Mouse (Mus musculus) lung, postnatal 4 days (tissue): ENCODE results near the gene Ythdf1.

ENCODE experiments used
- DNase-seq, 2 experiments: peaks; one replicate each; pipeline ENCODE4 v3.0.0; 2021

Ythdf1 gene

DNA sequence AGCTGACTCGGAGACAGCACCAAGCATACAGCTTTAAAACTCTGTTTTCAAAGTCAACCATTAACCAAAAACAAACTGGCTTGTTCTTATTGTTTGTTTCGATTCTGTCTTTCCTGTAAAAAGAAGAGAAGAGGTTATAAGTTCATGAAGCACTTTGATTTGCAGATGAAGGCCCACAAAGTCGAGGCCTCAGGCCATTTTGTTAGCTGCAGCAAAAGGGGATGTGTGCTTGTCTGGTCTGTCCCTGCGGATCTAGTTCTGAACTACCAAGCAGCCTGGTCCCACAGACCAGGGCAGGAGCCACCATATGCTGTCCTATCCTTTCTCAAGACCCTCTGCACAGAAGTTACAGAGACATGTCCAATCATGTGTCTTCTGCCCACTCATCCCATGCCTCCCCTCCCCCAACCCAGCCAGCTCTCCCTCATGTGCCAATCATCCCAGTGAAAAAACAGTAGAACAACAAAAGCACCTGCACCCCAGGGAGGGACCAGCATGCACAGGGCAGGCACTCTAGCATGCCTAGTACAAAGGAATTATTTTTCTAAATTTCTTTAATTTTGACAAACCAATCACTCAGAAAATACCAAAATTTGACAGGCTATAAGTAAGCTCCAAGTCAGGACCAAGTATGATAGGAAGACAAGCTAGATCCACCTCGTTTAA is 15.1 kb downstream of the Ythdf1 start:
- no peak for DNase-seq

DNA sequence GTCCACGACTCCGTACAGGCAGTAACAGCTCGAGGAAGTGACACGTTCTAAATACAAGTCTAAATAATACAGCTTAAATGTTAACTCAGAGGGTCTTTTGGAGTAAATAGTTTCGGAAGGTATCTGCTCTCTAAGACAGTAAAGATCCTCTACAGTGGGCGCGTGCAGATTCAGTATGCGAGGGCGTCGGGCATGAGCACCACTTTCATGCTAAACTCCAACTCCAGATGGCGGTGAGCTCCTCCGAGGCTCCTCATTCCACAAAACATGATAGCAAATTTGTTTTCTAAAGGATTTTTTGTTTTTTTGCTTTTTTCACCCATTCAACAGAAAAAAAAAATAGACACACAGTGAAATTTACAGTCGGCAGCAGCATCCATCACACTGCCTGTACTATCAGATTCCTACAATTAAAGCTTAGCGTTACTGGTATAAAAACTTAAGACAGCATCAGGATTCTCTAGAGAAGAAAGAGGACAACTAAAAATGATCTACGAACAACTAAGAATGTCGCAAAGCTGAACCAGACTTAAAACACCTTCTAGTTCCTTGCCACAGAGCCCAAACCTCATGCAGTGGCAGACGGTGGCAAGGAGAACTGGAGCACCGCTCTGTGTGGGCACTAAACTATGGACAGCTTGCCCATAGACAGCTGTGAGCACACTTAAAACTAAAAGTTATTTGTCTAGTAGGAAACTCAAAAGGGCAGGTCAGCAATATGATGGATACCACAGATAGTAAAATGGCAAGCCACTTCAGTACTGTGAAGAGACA is 16.1 kb downstream of the Ythdf1 start:
- DNase-seq = no peak

DNA sequence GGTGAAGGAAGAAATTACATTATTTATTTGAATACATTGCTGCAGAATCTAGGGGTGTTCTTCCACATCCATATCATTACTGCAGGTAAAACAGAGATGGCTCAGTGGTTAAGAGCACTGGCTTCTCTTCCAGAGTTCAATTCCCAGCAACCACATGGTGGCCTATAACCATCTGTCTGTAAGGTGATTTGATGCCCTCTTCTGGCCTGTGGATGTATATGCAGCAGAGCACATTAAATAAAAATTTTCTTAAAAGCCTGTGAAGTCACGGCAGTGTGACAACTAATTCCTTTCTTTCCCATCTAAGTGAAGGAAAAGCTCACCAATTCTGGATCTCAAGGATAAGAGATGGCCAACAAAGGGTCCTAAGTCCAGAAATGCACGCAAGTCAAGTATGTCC is 18.7 kb downstream of the Ythdf1 start:
- no peak for DNase-seq

DNA sequence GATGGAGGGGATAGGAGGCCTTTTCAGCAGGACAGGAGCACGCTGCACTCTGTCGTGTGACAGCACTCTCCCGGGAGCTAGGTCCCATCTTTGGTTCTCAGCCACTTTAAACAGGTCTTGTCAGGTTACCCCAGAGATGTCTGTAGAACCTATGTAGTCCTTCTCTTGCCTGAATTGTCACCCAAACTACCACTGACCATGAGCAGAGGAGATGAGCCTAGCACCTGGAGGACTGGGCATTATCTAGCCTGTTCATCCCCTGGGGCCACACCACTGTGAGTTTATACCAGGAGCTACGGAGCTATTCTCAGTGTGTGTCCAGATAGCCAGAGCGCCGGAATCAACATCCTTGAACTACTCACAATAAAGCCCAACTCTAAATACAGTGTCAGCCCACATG is 22.9 kb downstream of the Ythdf1 start:
- DNase-seq = no peak

DNA sequence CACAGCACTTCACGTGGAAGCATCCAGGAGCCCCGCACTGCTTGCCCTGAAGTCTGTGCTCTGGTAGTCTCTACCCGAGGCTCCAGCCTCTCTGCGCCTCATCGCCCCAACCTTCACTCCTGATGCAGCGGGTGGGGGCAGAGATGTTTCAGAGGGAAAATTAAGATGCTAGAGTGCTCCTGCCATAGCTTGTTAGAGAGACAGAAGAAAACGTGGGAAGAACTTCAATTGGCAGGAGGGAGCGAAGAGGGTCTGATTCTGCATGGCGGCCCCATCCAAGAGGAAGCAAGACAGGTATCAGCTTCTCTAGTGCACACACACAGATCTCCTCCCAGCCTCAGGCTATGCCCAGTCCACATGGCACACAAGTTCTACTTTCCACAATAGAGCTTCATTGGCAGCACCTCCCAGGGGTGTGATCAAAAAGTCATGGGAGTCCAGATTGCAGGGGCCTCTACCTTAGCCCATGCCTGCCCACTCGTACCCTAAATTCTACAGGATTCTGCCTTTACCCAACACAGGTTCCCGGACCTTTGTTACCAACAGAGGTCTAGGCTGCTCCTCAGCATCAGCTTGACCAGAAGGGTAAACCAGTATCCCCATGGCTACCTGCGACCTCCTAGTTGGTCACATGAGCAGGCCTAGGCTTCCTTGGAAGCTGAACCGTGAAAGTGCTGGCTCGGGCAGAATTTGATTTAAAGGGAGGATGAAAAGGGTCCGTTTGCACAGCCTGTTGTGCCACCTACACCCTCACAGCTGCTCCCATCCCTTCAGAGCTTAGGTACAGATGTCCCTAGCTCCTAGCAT is 23.7 kb downstream of the Ythdf1 start:
- no peak for DNase-seq

DNA sequence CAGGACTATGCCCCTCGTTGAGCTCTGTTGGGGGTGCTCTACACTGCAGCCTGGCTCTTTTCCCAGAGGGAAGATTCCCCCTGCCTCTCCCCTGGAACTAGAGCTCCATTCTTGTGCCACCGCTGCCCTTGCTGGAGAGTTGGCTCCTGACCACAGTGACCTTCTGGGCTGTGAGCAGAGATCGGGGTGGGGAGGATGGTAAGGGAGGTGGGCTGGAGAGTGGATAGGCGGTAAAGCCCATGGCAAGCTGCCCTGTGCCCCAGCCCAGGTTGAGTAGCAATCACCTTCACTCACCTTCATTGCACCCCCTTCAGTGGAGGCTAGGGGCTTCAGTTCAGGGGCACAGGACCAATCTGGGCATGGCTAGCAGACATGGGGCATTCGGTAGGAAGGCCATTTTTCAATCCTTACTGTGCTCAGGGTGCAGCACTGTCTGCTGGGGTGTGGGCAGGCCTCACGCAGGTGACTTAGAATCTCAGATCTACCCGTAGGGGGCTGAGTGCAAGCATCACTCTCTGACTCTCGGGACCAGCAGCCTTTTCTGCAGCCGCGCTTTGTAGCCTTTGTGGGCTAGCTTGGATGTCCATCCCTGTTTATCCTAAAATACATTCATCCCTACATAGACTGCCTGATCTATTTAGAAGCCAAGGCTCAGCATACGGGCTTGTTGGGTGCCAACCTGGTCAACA is 24.8 kb downstream of the Ythdf1 start:
- no peak for DNase-seq

DNA sequence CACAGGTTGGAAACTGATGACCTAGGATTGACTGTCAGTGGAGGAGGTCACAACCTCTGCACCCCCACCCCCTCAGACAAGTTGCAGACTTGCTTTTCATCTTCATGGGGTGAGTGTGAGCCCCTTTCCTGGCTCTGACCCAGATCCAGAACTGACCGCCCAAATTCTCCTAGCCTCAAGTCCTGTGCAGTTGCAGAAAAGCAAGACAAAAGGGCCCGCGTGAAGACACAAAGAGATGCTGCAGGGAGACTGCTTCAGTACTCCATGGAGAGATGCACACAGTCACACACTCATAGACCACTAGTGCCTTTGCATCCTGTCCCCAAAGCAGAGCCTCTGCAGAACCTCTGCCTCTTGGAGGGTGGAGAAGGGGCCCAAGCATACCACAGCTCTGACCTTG is 25.4 kb downstream of the Ythdf1 start:
- no peak for DNase-seq

DNA sequence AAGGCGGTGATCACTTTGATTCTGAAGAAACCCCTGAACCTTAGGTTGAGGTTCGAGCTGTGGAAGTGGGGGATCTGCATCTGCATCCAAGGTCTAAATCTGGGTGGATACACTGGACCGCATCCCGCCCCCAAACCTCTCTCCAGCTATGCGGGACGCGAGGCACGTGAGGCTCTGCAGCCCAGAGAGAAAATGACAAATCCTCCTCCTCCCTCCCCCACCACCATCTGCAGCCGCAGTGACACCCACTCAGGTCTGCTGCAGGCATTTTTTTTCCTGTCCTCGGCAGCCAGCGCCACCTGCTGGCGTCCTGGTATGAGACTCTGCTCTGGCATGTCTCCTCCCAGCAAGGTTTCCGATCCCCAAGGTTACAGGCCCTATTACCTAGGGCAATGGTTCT is 26.0 kb downstream of the Ythdf1 start:
- DNase-seq = peak; percentile 53 to 64

- peak; percentile 57 to 65 for DNase-seq
These were observed 26.6 kb downstream of the Ythdf1 start for GRCm38 (mm10) chr2:180894029-180894623.

GRCm38 (mm10) chr2:180893537-180894028 is 27.2 kb downstream of the Ythdf1 start:
- DNase-seq = no peak

DNA sequence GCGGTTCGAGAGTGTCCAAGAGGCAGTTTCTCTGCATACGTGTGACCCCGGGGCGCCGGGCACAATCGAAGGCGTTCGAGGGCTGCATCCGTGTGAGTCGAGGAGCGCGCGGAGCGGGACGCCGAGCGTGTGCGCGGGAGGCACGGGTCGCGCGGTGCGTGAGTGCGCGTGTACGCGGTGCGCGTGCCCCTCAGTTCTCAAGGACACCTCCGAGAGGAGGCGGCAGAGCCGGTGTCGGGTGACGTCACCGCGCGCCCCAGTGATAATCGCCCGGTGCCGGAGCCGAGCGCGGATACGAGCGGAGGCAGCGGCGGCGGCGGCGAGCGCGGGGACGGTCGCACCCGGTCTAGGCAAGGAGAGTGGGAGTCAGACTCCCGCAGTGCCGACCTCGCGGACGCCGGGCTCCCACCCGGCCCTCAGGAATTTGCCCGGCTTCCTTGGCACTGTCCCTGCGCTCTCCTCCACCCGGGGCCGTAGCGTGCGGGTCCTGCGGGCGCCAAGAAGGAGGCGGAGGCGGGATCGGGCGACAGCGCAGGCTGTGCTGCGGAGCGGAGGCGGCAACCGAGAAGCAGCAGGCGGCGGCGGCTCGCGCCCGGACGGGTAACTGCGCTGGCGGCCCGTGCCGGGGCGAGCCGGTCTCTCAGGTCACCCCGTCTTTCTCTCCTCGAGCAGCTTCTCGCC is 27.8 kb downstream of the Ythdf1 start:
- DNase-seq = no peak

GRCm38 (mm10) chr2:180891835-180892323 is 28.9 kb downstream of the Ythdf1 start:
- no peak for DNase-seq

GRCm38 (mm10) chr2:180891075-180891834 is 29.5 kb downstream of the Ythdf1 start:
- DNase-seq = no peak

DNA sequence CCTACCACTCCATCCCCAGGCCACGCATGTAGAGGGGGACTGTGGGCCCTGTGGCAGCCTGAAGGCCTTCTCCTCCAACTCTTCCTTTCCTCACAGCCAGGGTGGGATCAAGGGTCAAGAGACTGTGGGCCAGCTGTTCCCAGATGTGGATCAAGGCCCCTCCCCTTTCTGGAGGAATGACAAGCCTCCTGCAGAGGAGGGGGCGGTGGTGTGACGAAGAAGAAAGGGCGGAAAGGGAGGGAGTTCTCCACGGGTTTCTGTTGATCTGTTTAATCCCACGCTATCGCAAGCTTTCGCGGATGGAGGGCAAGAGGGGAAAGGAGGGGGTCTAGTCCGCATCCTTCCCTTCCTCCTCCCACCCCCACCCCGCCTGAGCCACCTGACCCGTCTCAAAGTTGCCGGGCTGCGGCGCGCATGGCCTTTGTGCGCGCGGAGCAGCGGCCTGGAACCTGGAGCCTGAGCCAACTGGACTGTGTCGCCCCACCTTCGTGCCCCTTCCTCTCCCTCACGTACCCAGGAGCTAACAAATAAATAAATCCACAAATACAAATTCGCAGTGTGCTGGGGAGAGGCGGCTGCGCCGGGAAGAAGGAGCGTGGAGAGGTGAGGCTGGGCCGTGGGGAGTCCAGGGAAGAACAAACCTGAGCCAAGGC is 30.2 kb downstream of the Ythdf1 start:
- no peak for DNase-seq

GRCm38 (mm10) chr2:180889921-180890280 is 30.8 kb downstream of the Ythdf1 start:
- no peak for DNase-seq

- DNase-seq = no peak
These were observed 31.4 kb downstream of the Ythdf1 start for GRCm38 (mm10) chr2:180889271-180889920.

- no peak for DNase-seq
These were observed 35.5 kb downstream of the Ythdf1 start for GRCm38 (mm10) chr2:180885270-180885669.

DNA sequence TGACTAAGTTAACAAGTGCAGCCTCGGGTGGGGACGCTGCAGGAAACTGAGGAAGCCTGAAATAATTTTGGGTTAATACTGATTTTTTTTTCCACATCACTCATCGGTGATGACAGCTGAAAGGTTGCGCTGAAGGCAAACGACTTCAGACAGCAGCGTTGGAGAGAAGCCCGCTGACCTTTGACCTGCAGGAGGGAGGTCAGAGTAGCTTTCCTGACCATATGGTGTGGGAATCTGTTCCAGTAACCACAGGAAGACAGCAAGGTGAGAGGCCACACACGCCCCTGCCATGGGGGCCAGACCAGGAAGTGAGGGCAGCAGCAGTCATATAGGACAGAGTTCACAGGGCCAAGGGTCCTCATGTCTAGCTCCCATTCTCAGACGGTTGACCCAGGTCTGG is 39.5 kb downstream of the Ythdf1 start:
- no peak for DNase-seq

DNA sequence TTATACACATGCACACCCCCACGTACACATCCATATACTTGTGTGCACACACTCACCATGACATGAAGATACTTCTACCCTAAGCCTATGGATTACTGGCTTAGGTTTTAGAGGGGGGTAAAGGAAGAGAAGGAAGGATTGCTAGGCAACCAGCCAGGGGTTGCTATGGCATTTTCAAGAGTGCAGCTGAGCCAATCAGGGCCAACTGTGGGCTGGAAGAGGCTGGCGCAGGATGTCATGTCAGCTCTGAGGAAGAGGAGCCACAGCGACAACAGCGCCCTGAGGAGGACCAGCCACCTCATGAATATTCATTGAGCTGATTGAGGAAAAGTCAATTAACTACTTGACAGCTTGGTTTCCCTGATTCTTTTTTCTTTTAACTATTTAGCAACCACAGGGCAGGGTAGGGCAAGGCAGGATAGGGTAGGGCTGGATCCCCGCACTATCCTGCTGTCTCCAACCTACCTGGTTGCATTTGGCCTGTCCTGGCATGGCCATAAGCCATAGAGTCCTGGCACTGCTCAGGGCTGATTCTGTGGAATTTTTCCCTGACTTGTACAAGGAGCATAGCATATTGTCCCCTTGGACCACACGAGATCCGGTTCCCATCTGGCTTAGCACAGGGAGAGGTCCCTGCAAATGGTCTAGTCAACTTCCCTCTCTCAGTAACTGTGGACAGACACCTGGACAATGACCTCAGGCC is 41.2 kb downstream of the Ythdf1 start:
- no peak for DNase-seq
